Comparison of ENCODE assay signal across 8 mouse cellular contexts in genomic region chr13:97008266-97009153, GRCm38 (mm10). TPM values are rescaled to one million over a fixed set of nuclear protein-coding genes. Genes with fewer than 3 reads are reported as not detected.
DNase-seq lines count a peak whose midpoint lies in the region; ATAC-seq and TF ChIP-seq lines count a peak whose summit lies in the region.

No protein-coding gene starts in this region.

- no peak for TF ChIP-seq POLR2A in bone marrow, adult 2 months (IDR thresholded peaks at IDR 0.05; ENCODE audit: borderline replicate concordance, control insufficient read depth, low read depth, low read length)

- no peaks in the 10 kb centered on the region; the same call in 1 of the 2 replicates for H3K4me1 ChIP-seq in bone marrow, adult 2 months (ENCODE audit: control insufficient read depth, insufficient read depth, low read length)
- H3K4me1 ChIP-seq in hindbrain, embryonic 14.5 days (replicated peaks; ENCODE audit: control insufficient read depth, insufficient read depth, low read length): no peaks in the 10 kb centered on the region
- peaks cover 3% of the 10 kb centered on the region; the same call in 1 of the 2 replicates for H3K4me1 ChIP-seq in stomach, embryonic 16.5 days (ENCODE audit: control insufficient read depth, insufficient read depth, low read length)

- intact Hi-C loops in left cerebral cortex, postnatal 14 days (cut with DNase I): loop anchor here (5.0 to 10.0 kb wide), 2 partner anchors 76 to 154 kb away; no protein-coding TSS in a partner anchor

- H3K27ac ChIP-seq in bone marrow, adult 2 months (ENCODE audit: control insufficient read depth, insufficient read depth, low read depth, low read length, poor library complexity): no peak overlapping the region
- H3K27ac ChIP-seq in hindbrain, embryonic 14.5 days: peak overlapping the region; percentile 86
- no peak overlapping the region for H3K27ac ChIP-seq in stomach, embryonic 16.5 days (ENCODE audit: low read length)

- 2% methylated on average over 19 of the region's 19 CpGs for WGBS in bone marrow, adult 2 months
- WGBS in hindbrain, embryonic 14.5 days: 2% methylated on average over 19 of the region's 19 CpGs
- 1% methylated on average over 19 of the region's 19 CpGs for WGBS in stomach, embryonic 16.5 days

- DNase-seq in heart, adult 11 months: peak; percentile 19
- DNase-seq in heart, adult 8-10 months (ENCODE audit: low spot score): no peak
- peak; percentile 80 for DNase-seq in hindbrain, embryonic 14.5 days (ENCODE audit: low spot score)
- peak; percentile 24 to 76 for DNase-seq in left cerebral cortex, postnatal 14 days (ENCODE audit: low spot score in 2 of 2)
- peak; percentile 44 for DNase-seq in mesoderm, embryonic 11.5 days (ENCODE audit: low read depth, low spot score)

- H3K36me3 ChIP-seq in hindbrain, embryonic 14.5 days (replicated peaks; ENCODE audit: control insufficient read depth, insufficient read depth): no peaks in the 10 kb centered on the region
- H3K36me3 ChIP-seq in stomach, embryonic 16.5 days (ENCODE audit: control insufficient read depth, insufficient read depth, low read length): no peaks in the 10 kb centered on the region

- H3K9me3 ChIP-seq in hindbrain, embryonic 14.5 days (ENCODE audit: control insufficient read depth, low read length): no peaks in the 10 kb centered on the region
- H3K9me3 ChIP-seq in stomach, embryonic 16.5 days (replicated peaks; ENCODE audit: control insufficient read depth, low read length): no peaks in the 10 kb centered on the region

- peak; percentile 84 for ATAC-seq in erythroid progenitor cell, adult 5-6 weeks (replicated peaks; ENCODE audit: low FRiP score, poor library complexity, severe bottlenecking)
- ATAC-seq in hindbrain, embryonic 14.5 days (ENCODE audit: low FRiP score): peak; percentile 87
- peak; percentile 60; the same call in 1 of the 2 replicates for ATAC-seq in stomach, embryonic 16.5 days (ENCODE audit: insufficient read depth, low FRiP score)

- H3K4me3 ChIP-seq in bone marrow, adult 2 months (replicated peaks; ENCODE audit: control insufficient read depth, low read depth, low read length): peak overlapping the region; percentile 31
- peak overlapping the region; percentile 38 for H3K4me3 ChIP-seq in hindbrain, embryonic 14.5 days (replicated peaks; ENCODE audit: low read length)
- H3K4me3 ChIP-seq in stomach, embryonic 16.5 days (replicated peaks; ENCODE audit: low read length): peak overlapping the region; percentile 48

- peak overlapping the region; percentile 75 for H3K4me2 ChIP-seq in hindbrain, embryonic 14.5 days (replicated peaks)
- H3K4me2 ChIP-seq in stomach, embryonic 16.5 days (ENCODE audit: low read depth, low read length): peak overlapping the region; percentile 75

- no peaks in the 10 kb centered on the region for H3K27me3 ChIP-seq in hindbrain, embryonic 14.5 days (ENCODE audit: control insufficient read depth, insufficient read depth, low read length)
- H3K27me3 ChIP-seq in stomach, embryonic 16.5 days (ENCODE audit: control insufficient read depth, insufficient read depth, low read length): no peaks in the 10 kb centered on the region

- no peak for TF ChIP-seq CTCF in bone marrow, adult 2 months (IDR thresholded peaks at IDR 0.05; ENCODE audit: control insufficient read depth, insufficient read depth, low read length)

- H3K9ac ChIP-seq in hindbrain, embryonic 14.5 days: peak overlapping the region; percentile 80
- H3K9ac ChIP-seq in stomach, embryonic 16.5 days (ENCODE audit: low read length): peak overlapping the region; percentile 65

RNA-seq across cellular contexts. Expression of gene 1700029F12Rik, which starts 25.7 kb away (rescaled TPM):
- not detected for total RNA-seq in heart, adult 8-10 months (2022)
- polyA plus RNA-seq in bone marrow, adult 2 months (2011; ENCODE audit: insufficient read depth, insufficient read length, low replicate concordance, missing spikeins): not detected in 2 replicates
- total RNA-seq in erythroid progenitor cell, adult 5-6 weeks (2015; ENCODE audit: low replicate concordance): not detected in 2 replicates
- not detected in 2 replicates for total RNA-seq in erythroid progenitor cell, adult 5-6 weeks (2017; ENCODE audit: low replicate concordance)
- polyA plus RNA-seq in hindbrain, embryonic 14.5 days (2014; fragmentation: Nextera tagmentation; extraction: Ambion mirVana): not detected in 2 replicates
- not detected for total RNA-seq in left cerebral cortex, postnatal 14 days (2021)
- polyA plus RNA-seq in stomach, embryonic 16.5 days (2015; fragmentation: Nextera tagmentation; extraction: Ambion mirVana): not detected in 2 replicates

RNA-seq across cellular contexts. Expression of gene Fam169a, which starts 58.6 kb away (rescaled TPM):
- total RNA-seq in heart, adult 8-10 months (2022): 1 to 10 TPM in 2 of 4 experiments, under 1 TPM in 2; 0.57 to 1.8 (median 1.1) TPM
- 0.22 and 1.4 TPM in 2 replicates for polyA plus RNA-seq in bone marrow, adult 2 months (2011; ENCODE audit: insufficient read depth, insufficient read length, low replicate concordance, missing spikeins)
- total RNA-seq in erythroid progenitor cell, adult 5-6 weeks (2015; ENCODE audit: low replicate concordance): 1.1 TPM in 1 of 2 replicates, not detected in the other
- total RNA-seq in erythroid progenitor cell, adult 5-6 weeks (2017; ENCODE audit: low replicate concordance): 1.4 and 1.9 TPM in 2 replicates
- 38.3 and 46.3 TPM in 2 replicates for polyA plus RNA-seq in hindbrain, embryonic 14.5 days (2014; fragmentation: Nextera tagmentation; extraction: Ambion mirVana)
- total RNA-seq in left cerebral cortex, postnatal 14 days (2021): 10 to 100 TPM; 43.5 to 44.5 TPM
- 1.7 and 2.2 TPM in 2 replicates for polyA plus RNA-seq in stomach, embryonic 16.5 days (2015; fragmentation: Nextera tagmentation; extraction: Ambion mirVana)

Comparison
In these comparisons a context has a peak if more than half of its experiments do, and no peak if none do; other contexts are left out.
1. RNA of gene Fam169a, which starts 58.6 kb away (total RNA-seq): 43.5 to 44.5 TPM in left cerebral cortex, postnatal 14 days; 1.1 to 1.9 TPM in erythroid progenitor cell, adult 5-6 weeks and 0.57 to 1.8 TPM in heart, adult 8-10 months; every median in the first group is over 10 times any median in the second.
2. Peak in every context shown above with its lines, with median percentiles within 50 percentile points of each other: H3K4me3 ChIP-seq and ATAC-seq.